Mouse (Mus musculus) midbrain, embryonic 14.5 days (tissue): ENCODE data around the gene Dmxl2. TPM values are rescaled to one million over a fixed set of nuclear protein-coding genes. Genes with fewer than 3 reads are reported as not detected.

Source experiments
- ATAC-seq: fragments of 200-750 bp; cut with Nextera tagmentation; 2 replicates; pipeline ENCODE4 v1.8.0; 2017; ENCODE audit warnings: moderate number of reproducible peaks, moderate library complexity; ENCODE audit not compliant: low FRiP score, low TSS enrichment
- DNase-seq: peaks from one replicate; pipeline ENCODE4 v3.0.0-alpha.2; 2015
- H3K27ac ChIP-seq: fragments of 300-500 bp; sonication (generic); replicated peaks from 2 replicates; pipeline ENCODE4 v1.5.1; 2014; ENCODE audit warnings: mild to moderate bottlenecking, low read depth, low read length, moderate library complexity
- H3K27me3 ChIP-seq: fragments of 300-500 bp; sonication (generic); 2 replicates; pipeline ENCODE4 v1.6.1; 2014; ENCODE audit warnings: low read length, control low read depth, mixed read lengths; ENCODE audit not compliant: control insufficient read depth, insufficient read depth
- H3K36me3 ChIP-seq: fragments of 300-500 bp; sonication (generic); 2 replicates; pipeline ENCODE4 v1.6.1; 2014; ENCODE audit warnings: low read length, control low read depth; ENCODE audit not compliant: control insufficient read depth, insufficient read depth
- H3K4me1 ChIP-seq: fragments of 300-500 bp; sonication (generic); 2 replicates; pipeline ENCODE4 v1.6.1; 2014; ENCODE audit warnings: mild to moderate bottlenecking, antibody characterized with exemption, low read length, control low read depth; ENCODE audit not compliant: control insufficient read depth, insufficient read depth
- H3K4me2 ChIP-seq: fragments of 300-500 bp; sonication (generic); 2 replicates; pipeline ENCODE4 v1.6.1; 2014; ENCODE audit warnings: mild to moderate bottlenecking, low read length, moderate library complexity
- H3K4me3 ChIP-seq: fragments of 300-500 bp; sonication (generic); replicated peaks from 2 replicates; pipeline ENCODE4 v1.5.1; 2014; ENCODE audit warnings: low read depth, low read length
- H3K9ac ChIP-seq: fragments of 300-500 bp; sonication (generic); replicated peaks from 2 replicates; pipeline ENCODE4 v1.6.1; 2014; ENCODE audit warnings: mild to moderate bottlenecking, low read length, moderate library complexity
- H3K9me3 ChIP-seq: fragments of 300-500 bp; sonication (generic); 2 replicates; pipeline ENCODE4 v1.6.1; 2016; ENCODE audit warnings: low read length, control low read depth, mixed read lengths; ENCODE audit not compliant: control insufficient read depth
- WGBS: fragments of 180-500 bp; shearing (Covaris S2); extraction: QIAGEN DNeasy Blood & Tissue Kit; methylation state at CpG from one replicate; pipeline ENCODE4 v1.1.7; 2014; 5-methylcytosine and 5-hydroxymethylcytosine counted together
- polyA plus RNA-seq: library from polyadenylated mRNA; unstranded; fragments of >200 nt; fragmentation: Nextera tagmentation; extraction: Ambion mirVana; gene quantifications from 2 replicates; pipeline ENCODE4 v1.2.1, GENCODE M21; 2014

The Dmxl2 gene
- polyA plus RNA-seq, 1 experiment from 2014 or later: 64.9 TPM

- 83% methylated on average over 4 of the region's 4 CpGs for WGBS
- Histone ChIP-seq H3K4me2 (no peak overlapping the region), H3K4me3 (no peak overlapping the region), H3K27ac (no peak overlapping the region), H3K9me3 (no peaks in the 10 kb centered on the region), H3K27me3 (no peaks in the 10 kb centered on the region), H3K9ac (no peak overlapping the region), H3K36me3 (no peaks in the 10 kb centered on the region), H3K4me1 (no peaks in the 10 kb centered on the region)
- no peak for DNase-seq
- no peak for ATAC-seq
These were observed 18.9 kb upstream of the Dmxl2 start for GRCm38 (mm10) chr9:54520286-54520685.

GRCm38 (mm10) chr9:54518921-54519320 lies 17.5 kb upstream of the Dmxl2 start:
- H3K9me3 ChIP-seq: no peaks in the 10 kb centered on the region
- H3K27me3 ChIP-seq: no peaks in the 10 kb centered on the region
- DNase-seq: no peak
- H3K9ac ChIP-seq: no peak overlapping the region
- H3K36me3 ChIP-seq: no peaks in the 10 kb centered on the region
- no peak overlapping the region for H3K4me3 ChIP-seq
- no peak overlapping the region for H3K27ac ChIP-seq
- 70% methylated on average over 7 of the region's 7 CpGs for WGBS
- H3K4me1 ChIP-seq: no peaks in the 10 kb centered on the region
- no peak overlapping the region for H3K4me2 ChIP-seq
- no peak for ATAC-seq

GRCm38 (mm10) chr9:54515991-54516390 lies 14.6 kb upstream of the Dmxl2 start:
- Histone ChIP-seq H3K4me2 (no peak overlapping the region), H3K27ac (no peak overlapping the region), H3K4me1 (no peaks in the 10 kb centered on the region), H3K36me3 (no peaks in the 10 kb centered on the region), H3K27me3 (no peaks in the 10 kb centered on the region), H3K9me3 (no peaks in the 10 kb centered on the region), H3K9ac (no peak overlapping the region), H3K4me3 (no peak overlapping the region)
- WGBS: 81% methylated on average over 2 of the region's 2 CpGs
- ATAC-seq (no peak), DNase-seq (no peak)

- DNase-seq: peak; percentile 25
- 9% methylated on average over 12 of the region's 12 CpGs for WGBS
These were observed 1.4 kb upstream of the Dmxl2 start for GRCm38 (mm10) chr9:54502873-54503272.

GRCm38 (mm10) chr9:54502111-54502495 lies 677 bp upstream of the Dmxl2 start:
- peak overlapping the region; percentile 93; the same call in 1 of the 2 replicates for H3K9ac ChIP-seq
- WGBS: 1% methylated on average over 13 of the region's 13 CpGs
- H3K4me3 ChIP-seq: peak overlapping the region; percentile 83
- DNase-seq (peak; percentile 74), ATAC-seq (no peak)
- peak overlapping the region; percentile 72 for H3K4me2 ChIP-seq
- peak overlapping the region; percentile 89 for H3K27ac ChIP-seq
- peaks cover 18% of the 10 kb centered on the region for H3K4me1 ChIP-seq
- H3K36me3 ChIP-seq: no peaks in the 10 kb centered on the region
- no peaks in the 10 kb centered on the region for H3K27me3 ChIP-seq
- no peaks in the 10 kb centered on the region for H3K9me3 ChIP-seq

More at GRCm38 (mm10) chr9:54502873-54503272, 1.4 kb upstream of the Dmxl2 start:
- Histone ChIP-seq H3K4me1 (peaks cover 18% of the 10 kb centered on the region), H3K9ac (peak overlapping the region; percentile 26; the same call in 1 of the 2 replicates), H3K36me3 (no peaks in the 10 kb centered on the region), H3K4me2 (peak overlapping the region; percentile 72), H3K9me3 (no peaks in the 10 kb centered on the region), H3K27ac (no peak overlapping the region), H3K4me3 (peak overlapping the region; percentile 83), H3K27me3 (no peaks in the 10 kb centered on the region)
- no peak for ATAC-seq

GRCm38 (mm10) chr9:54500832-54501452 lies 484 bp downstream of the Dmxl2 start:
- Histone ChIP-seq H3K4me3 (peak overlapping the region; percentile 83), H3K4me2 (peak overlapping the region; percentile 72)

GRCm38 (mm10) chr9:54499791-54500190 lies 1.6 kb downstream of the Dmxl2 start:
- Histone ChIP-seq H3K27me3 (no peaks in the 10 kb centered on the region), H3K36me3 (no peaks in the 10 kb centered on the region), H3K27ac (no peak overlapping the region), H3K4me2 (peak overlapping the region; percentile 72), H3K9ac (no peak overlapping the region; the same call in 1 of the 2 replicates), H3K4me3 (peak overlapping the region; percentile 83), H3K4me1 (peaks cover 18% of the 10 kb centered on the region), H3K9me3 (no peaks in the 10 kb centered on the region)
- 83% methylated on average over 3 of the region's 3 CpGs for WGBS
- ATAC-seq (no peak), DNase-seq (no peak)

More at GRCm38 (mm10) chr9:54500832-54501452, 484 bp downstream of the Dmxl2 start:
- no peaks in the 10 kb centered on the region for H3K27me3 ChIP-seq
- H3K4me1 ChIP-seq: peaks cover 18% of the 10 kb centered on the region
- peak overlapping the region; percentile 93 for H3K9ac ChIP-seq
- H3K9me3 ChIP-seq: no peaks in the 10 kb centered on the region
- under 1% methylated on average over 43 of the region's 43 CpGs for WGBS
- no peaks in the 10 kb centered on the region for H3K36me3 ChIP-seq
- peak; percentile 73; the same call in 1 of the 2 replicates for ATAC-seq
- peak overlapping the region; percentile 89 for H3K27ac ChIP-seq
- DNase-seq: peak; percentile 69

- Histone ChIP-seq H3K27ac (no peak overlapping the region), H3K9ac (no peak overlapping the region), H3K4me2 (peak overlapping the region; percentile 72), H3K36me3 (no peaks in the 10 kb centered on the region), H3K4me3 (no peak overlapping the region), H3K27me3 (no peaks in the 10 kb centered on the region), H3K4me1 (peaks cover 18% of the 10 kb centered on the region), H3K9me3 (no peaks in the 10 kb centered on the region)
- no peak for DNase-seq
- WGBS: 89% methylated on average over 6 of the region's 6 CpGs
- no peak for ATAC-seq
These were observed 2.1 kb downstream of the Dmxl2 start for GRCm38 (mm10) chr9:54499291-54499690.

- H3K4me3 ChIP-seq: no peak overlapping the region
- H3K27ac ChIP-seq: no peak overlapping the region
- no peak for DNase-seq
- H3K9me3 ChIP-seq: no peaks in the 10 kb centered on the region
- H3K36me3 ChIP-seq: no peaks in the 10 kb centered on the region
- H3K9ac ChIP-seq: no peak overlapping the region
- H3K4me1 ChIP-seq: no peaks in the 10 kb centered on the region
- no peak overlapping the region for H3K4me2 ChIP-seq
- H3K27me3 ChIP-seq: no peaks in the 10 kb centered on the region
- no peak for ATAC-seq
- 95% methylated on average over 2 of the region's 2 CpGs for WGBS
These were observed 11.0 kb downstream of the Dmxl2 start for GRCm38 (mm10) chr9:54490431-54490830.
